Mouse (Mus musculus) gastrocnemius, adult 8-10 months (tissue): ENCODE data around the gene Slu7. TPM values are rescaled to one million over a fixed set of nuclear protein-coding genes. Genes with fewer than 3 reads are reported as not detected.

Source experiments
- DNase-seq, 2 experiments: peaks; one replicate each; pipeline ENCODE4 v3.0.0; 2022; ENCODE audit warnings: low spot score in 2 of 2
- total RNA-seq, 4 experiments: library from RNA; stranded (reverse); gene quantifications; 2 replicates each; pipeline ENCODE4 v1.2.4; 2022

Slu7 gene
- total RNA-seq, 4 experiments from 2014 or later: 29.9 to 33.9 (median 32.3) TPM

DNA sequence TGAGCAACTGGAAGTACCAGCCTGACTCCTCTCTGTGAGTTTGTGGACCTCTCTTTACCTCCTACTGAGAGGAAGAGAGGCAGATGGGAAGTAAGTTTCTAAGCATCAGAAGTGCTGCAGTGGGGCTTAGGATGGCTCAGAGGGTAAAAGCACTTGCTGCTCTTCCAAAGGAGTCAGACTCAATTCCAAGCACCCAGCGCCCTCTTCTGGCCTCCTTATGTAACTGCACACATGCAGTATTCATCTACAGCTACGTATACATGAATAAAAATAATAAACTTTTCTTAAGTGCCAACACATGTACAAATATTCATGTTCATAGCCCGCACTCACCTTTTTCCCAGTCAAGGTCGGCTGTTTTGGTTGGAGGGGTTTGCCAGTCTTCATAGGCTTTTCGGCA, 9.2 kb upstream of the Slu7 start:
- no peak for DNase-seq

- DNase-seq: no peak
Measured at GRCm38 (mm10) chr11:43425166-43425709, 8.3 kb upstream of the Slu7 start.

- peak; percentile 56 to 76 for DNase-seq
Measured at GRCm38 (mm10) chr11:43425824-43426413, 7.6 kb upstream of the Slu7 start, which contains the start of gene Pttg1. Gene Pttg1, minus strand, starts transcription at chr11:43426251.

DNA sequence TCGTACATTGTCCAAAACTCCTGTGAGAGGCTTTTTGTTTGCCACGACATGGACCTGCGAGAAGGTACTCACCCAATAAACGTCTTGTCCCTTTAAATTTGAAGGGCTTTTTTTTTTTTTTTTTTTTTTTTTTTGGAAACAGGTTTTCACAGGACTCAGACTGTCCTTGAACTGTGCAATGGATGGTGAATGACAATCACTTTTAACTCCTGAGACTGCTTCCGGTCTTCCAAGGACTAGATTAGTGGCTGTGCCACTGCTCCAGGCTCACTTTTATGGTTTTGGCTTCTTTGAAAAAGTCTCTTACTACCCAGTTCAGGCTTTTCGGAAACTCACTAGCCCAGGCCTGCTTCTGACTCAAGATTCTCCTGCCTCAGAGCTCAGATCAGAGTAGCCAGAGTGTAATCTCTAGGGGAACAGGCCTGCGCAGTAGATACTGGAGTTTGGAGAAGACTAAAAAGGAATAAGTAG, 7.1 kb upstream of the Slu7 start:
- no peak for DNase-seq

DNA sequence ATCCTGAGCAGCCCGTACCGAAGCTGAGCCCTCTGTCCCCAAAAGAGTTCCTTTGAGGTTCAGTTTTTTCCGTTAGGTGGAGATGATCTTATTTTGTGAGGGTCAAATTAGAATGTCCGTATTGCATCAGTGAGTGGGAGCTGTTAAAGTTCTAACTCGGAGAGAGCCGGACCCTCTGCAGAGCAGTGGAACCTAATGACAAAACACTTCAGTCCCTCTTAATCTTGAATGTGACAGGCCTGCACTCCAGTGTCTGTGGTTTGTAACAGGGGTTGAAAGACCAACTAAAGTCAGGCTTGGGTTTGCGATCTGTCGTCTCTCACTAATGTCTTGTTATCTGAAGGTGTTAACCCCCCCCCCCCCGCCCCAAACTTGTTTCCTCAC, 472 bp downstream of the Slu7 start:
- no peak for DNase-seq

DNA sequence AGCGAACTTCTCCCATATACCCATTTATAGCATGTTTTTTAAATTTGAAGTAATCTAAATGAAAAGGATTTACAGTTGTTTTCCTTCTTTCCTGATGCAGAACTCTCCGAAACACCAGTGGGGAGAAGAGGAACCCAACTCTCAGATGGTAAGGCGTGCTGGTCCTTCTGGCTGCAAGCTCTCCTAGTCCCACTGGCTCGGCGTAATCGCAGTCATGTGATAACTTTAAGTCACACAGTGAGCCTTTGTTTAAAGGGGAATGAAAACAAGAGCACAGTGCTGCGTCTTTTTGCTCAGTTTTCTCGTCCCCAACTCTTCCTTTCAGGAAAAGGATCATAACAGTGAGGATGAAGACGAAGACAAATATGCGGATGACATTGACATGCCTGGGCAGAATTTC, 7.6 kb downstream of the Slu7 start:
- no peak for DNase-seq

DNA sequence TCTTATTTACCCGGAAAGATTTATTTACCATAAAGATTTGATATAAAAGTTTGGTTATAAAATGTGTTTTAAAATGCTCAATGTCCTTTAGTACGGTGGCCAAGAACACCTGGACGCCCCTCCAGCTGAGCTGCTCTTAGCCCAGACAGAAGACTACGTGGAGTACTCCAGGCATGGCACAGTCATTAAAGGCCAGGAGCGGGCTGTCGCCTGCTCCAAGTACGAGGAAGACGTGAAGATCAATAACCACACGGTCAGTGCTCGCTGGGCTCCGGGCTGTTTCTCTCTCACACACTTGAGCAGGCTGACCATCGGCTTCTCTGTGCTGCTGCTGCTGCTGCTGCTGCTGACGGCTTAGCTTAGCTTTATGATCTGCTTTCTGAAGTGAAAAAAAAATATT, 9.6 kb downstream of the Slu7 start:
- DNase-seq: no peak

GRCm38 (mm10) chr11:43449916-43450315, 16.4 kb downstream of the Slu7 start:
- DNase-seq: no peak

GRCm38 (mm10) chr11:43451322-43451721, 17.8 kb downstream of the Slu7 start:
- no peak for DNase-seq

GRCm38 (mm10) chr11:43452266-43452665, 18.7 kb downstream of the Slu7 start:
- DNase-seq: no peak

- DNase-seq: no peak
Measured at GRCm38 (mm10) chr11:43463204-43463603, 29.7 kb downstream of the Slu7 start.

DNA sequence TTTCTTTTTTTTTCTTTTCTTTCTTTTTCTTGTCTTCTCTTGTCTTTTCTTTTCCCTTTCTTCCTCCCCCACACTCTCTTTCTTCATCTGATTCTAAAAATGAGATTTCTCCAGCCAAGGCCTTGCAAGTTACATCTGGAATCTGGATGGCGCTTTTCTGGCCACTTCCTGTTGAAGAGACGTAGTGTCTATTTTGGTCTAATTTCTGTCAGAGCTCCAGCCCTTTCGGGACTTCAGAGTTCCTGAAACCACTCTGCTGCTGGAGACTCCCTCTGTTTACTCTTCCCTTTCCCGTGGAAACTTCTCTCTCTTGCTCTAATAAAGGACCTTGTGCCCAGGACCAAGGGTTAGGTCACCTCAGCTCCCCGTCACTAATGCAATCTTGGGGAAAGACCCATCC, 36.6 kb downstream of the Slu7 start:
- no peak for DNase-seq

- DNase-seq: no peak
Measured at GRCm38 (mm10) chr11:43470881-43471820, 37.6 kb downstream of the Slu7 start.

DNA sequence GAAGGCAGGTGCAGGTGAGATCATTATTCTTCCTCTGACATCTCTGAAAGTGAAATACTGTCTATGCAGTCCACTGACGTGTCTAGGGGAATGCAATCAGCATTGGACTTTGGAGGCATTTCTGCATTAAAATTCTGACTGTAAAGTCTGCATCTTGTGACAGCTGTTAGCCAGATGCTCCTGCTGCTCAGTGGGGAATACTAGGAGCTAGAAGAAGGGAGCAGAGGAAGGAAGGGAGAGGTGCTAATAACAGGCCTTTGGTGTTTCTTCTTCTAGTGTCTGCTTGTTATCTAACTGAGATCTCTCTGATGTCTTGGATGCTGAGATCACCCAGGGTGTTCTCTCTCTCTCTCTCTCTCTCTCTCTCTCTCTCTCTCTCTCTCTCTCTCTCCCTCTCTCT, 39.6 kb downstream of the Slu7 start:
- no peak for DNase-seq

DNA sequence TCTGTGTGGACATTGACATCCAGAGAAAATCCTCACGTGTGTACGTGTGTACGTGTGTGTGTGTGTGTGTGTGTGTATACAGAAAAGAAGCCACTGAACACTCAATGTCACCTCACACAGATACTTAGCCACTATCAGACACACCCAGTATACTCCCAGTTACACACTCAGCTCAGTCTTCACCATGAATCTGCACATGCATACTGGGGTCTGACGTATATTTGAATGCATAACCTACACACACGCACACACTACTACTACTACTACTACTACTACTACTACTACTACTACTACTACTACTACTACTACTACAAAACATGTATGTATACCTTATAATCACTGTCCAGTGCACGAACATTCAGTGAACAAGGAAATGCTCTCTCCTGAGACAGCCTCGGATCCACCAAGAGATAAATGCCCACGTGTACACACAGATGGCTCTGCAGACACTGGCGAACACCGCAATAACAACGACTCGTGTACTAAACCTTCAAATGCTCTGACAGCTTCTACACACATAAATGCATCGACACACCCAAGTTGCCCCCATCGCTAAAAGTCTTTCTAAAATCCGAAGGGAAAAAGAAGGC, 40.2 kb downstream of the Slu7 start:
- no peak for DNase-seq

GRCm38 (mm10) chr11:43474225-43474774, 40.8 kb downstream of the Slu7 start, which contains the start of gene C1qtnf2:
Gene C1qtnf2, plus strand, starts transcription at chr11:43474276.
- peak; percentile 20 to 33 for DNase-seq

- DNase-seq: no peak
Measured at GRCm38 (mm10) chr11:43479376-43479775, 45.8 kb downstream of the Slu7 start.

GRCm38 (mm10) chr11:43480561-43480960, 47.0 kb downstream of the Slu7 start:
- DNase-seq: no peak

DNA sequence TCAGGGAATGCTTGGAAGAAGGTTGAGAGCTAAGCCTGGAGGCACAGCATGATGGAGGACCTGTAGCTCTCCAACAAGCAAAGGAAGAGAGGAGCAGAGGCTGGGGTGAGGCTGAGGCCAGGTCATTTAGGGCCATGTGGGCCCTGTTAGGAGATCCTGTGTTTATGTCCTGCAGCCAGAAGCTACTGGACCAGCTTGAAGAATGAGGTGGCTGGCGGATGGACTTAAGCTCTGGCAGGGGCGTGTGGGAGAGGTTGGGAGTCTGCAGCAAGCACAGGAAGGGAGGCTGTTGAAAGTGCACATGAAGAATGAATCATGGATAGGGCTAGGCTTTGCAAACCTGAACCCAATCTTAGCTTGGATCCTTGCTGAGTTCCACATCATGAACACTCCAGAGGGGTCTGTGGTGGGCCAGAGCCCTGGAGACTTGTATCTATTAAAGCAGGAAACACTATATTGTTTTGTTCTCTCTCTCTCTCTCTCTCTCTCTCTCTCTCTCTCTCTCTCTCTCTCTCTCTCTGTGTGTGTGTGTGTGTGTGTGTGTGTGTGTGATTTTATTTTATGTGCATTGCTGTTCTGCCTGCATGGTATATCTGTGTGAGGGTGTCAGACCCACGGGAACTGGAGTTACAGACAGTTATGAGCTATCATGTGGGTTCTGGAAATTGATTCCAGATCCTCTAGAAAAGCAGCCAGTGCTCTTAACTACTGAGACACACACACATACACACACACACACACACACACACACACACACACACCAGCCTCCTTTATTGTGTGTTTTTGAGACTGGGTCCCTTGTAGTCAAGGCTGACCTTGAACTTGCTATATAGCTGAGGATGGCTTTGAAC, 48.4 kb downstream of the Slu7 start:
- DNase-seq: peak in 1 of 2 experiments; percentile 39

DNA sequence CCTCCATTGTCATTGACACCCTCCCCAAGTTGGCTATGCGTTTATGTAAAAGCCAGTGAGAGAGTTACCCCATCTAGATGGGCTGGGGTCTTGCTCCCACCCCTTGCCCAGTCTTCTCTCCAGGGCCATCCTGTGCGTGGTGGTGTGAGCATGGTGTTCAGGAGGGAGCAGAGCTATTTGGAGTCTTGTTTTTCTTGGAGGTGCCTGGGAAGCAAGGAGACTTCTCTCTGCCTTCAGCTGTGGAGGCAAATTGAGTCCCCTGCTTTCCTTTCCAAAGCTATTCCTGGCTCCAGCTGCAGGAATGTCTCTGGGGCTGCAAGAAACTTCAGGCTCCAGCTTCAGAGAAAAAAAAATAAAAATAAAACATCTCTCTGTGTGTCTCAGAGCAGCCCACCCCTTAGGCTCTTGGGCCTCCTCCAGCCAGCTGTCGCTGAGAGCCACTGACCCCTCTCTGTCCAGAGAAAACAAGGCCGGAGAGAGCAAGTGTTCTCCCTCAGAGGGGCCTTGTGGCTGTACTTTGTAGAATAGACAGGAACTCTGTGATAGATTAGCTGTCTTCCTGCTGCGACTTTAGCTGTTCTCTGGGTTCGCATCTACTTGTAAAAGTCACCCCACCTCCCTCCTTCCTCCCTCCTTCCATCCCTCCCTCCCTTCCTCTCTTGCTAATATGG, 49.7 kb downstream of the Slu7 start:
- DNase-seq: peak in 1 of 2 experiments; percentile 38
